Mouse (Mus musculus) lung, embryonic 15.5 days (tissue): ENCODE data around the gene Adprhl1. TPM values are rescaled to one million over a fixed set of nuclear protein-coding genes. Genes with fewer than 3 reads are reported as not detected.
A peak's percentile ranks its signal among the peaks of the same experiment; 100 is the strongest.

Experiments
- ATAC-seq: fragments of 200-750 bp; cut with Nextera tagmentation; 2 replicates; pipeline ENCODE4 v1.8.0; 2017; ENCODE audit warnings: moderate number of reproducible peaks, borderline replicate concordance; ENCODE audit not compliant: low FRiP score, low TSS enrichment; ENCODE audit errors: extremely low read depth
- H3K27ac ChIP-seq: fragments of 300-500 bp; sonication (generic); 2 replicates; pipeline ENCODE4 v1.5.1; 2015; ENCODE audit warnings: moderate library complexity, mild to moderate bottlenecking, inconsistent platforms
- H3K27me3 ChIP-seq: fragments of 300-500 bp; sonication (generic); 2 replicates; pipeline ENCODE4 v1.6.1; 2015; ENCODE audit warnings: inconsistent platforms
- H3K36me3 ChIP-seq: fragments of 300-500 bp; sonication (generic); 2 replicates; pipeline ENCODE4 v1.6.1; 2015; ENCODE audit warnings: inconsistent platforms
- H3K4me1 ChIP-seq: fragments of 300-500 bp; sonication (generic); 2 replicates; pipeline ENCODE4 v1.6.1; 2015; ENCODE audit warnings: inconsistent platforms
- H3K4me2 ChIP-seq: fragments of 300-500 bp; sonication (generic); 2 replicates; pipeline ENCODE4 v1.6.1; 2015; ENCODE audit warnings: inconsistent platforms, mild to moderate bottlenecking, moderate library complexity
- H3K4me3 ChIP-seq: fragments of 300-500 bp; sonication (generic); 2 replicates; pipeline ENCODE4 v1.5.1; 2015; ENCODE audit warnings: mild to moderate bottlenecking, inconsistent platforms
- H3K9ac ChIP-seq: fragments of 300-500 bp; sonication (generic); 2 replicates; pipeline ENCODE4 v1.6.1; 2015; ENCODE audit warnings: inconsistent platforms
- H3K9me3 ChIP-seq: fragments of 300-500 bp; sonication (generic); 2 replicates; pipeline ENCODE4 v1.6.1; 2016; ENCODE audit warnings: inconsistent platforms
- WGBS: fragments of 180-500 bp; shearing (Covaris S2); methylation state at CpG from one replicate; pipeline ENCODE4 v1.1.7; 2015; 5-methylcytosine and 5-hydroxymethylcytosine counted together
- polyA plus RNA-seq: library from polyadenylated mRNA; unstranded; fragments of >200 nt; fragmentation: Nextera tagmentation; extraction: Ambion mirVana; gene quantifications from 2 replicates; pipeline ENCODE4 v1.2.1, GENCODE M21; 2015

The Adprhl1 gene
- polyA plus RNA-seq, 1 experiment from 2014 or later = 6.0 TPM

DNA sequence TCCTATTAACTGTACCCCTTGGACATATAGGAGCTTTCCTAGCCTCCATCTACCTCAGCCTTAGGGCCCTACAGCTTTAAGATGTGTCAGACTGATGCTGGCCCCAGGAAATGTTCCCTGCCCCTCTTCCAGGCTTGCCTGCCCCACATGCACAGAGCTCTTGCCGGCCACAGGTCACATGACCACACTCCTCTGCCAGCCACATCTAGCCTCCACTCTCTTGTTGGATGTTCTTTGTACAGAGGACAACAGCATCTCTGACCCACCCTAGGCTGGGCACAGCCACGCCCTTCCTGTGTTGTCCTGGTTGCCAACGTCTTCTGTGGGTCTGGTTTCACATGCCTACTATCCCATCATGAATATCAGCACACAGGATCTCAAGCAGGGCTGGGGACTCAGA is 26.8 kb downstream of the Adprhl1 start:
- WGBS = 49% methylated on average over 3 of the region's 3 CpGs
- no peaks in the 10 kb centered on the region for H3K36me3 ChIP-seq
- no peaks in the 10 kb centered on the region for H3K9me3 ChIP-seq
- no peaks in the 10 kb centered on the region for H3K27me3 ChIP-seq
- no peak for ATAC-seq
- H3K27ac ChIP-seq = no peak overlapping the region
- H3K9ac ChIP-seq = no peak overlapping the region
- no peaks in the 10 kb centered on the region for H3K4me1 ChIP-seq
- H3K4me2 ChIP-seq = no peak overlapping the region
- H3K4me3 ChIP-seq = no peak overlapping the region

DNA sequence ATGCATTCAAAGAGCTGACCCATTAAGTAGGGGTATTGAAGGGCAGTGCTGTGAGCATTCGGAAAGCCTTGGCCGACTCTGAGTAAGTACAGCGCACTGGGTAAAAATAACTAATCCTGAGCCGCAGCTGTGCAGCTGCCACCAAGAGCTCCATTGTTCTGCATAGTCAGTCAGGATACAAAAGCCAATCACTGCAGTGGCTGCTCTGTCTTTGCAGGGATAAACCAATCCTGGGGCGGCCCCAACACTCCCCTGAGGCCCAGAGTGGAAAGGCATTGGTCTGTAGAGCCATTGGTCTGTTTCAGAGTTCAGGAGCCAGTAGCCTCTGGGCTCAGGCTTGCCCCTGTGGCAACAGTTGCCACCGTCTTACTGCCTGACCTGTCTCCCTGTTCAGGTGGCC is 27.7 kb downstream of the Adprhl1 start:
- H3K27ac ChIP-seq = no peak overlapping the region

DNA sequence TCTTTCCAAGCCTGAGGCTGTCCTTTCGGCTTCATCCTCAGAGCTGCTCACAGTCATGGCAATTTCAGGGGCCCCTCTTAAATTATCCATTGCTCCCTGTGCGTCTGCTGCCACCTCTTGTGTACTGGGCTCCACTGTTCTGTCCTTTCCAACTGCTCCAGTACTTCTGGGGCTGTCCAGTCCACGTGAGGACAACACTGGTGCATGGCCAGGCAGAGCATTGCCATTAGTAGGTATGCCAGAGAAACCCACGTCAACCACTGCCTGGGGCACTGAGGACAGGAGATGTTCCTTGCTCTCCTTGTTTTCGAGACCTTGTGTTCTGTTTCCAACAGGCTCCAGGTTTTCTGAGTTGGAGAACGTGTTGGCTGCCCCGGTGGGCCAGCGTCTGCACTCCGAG is 29.5 kb downstream of the Adprhl1 start:
- Histone ChIP-seq H3K4me1 (no peaks in the 10 kb centered on the region), H3K4me3 (no peak overlapping the region), H3K9ac (no peak overlapping the region), H3K27ac (no peak overlapping the region), H3K27me3 (no peaks in the 10 kb centered on the region), H3K4me2 (no peak overlapping the region), H3K9me3 (no peaks in the 10 kb centered on the region), H3K36me3 (no peaks in the 10 kb centered on the region)
- 76% methylated on average over 9 of the region's 9 CpGs for WGBS
- ATAC-seq = no peak

More for the DNA sequence above, 27.7 kb downstream of the Adprhl1 start:
- no peak overlapping the region for H3K4me3 ChIP-seq
- no peaks in the 10 kb centered on the region for H3K9me3 ChIP-seq
- no peaks in the 10 kb centered on the region for H3K4me1 ChIP-seq
- 70% methylated on average over 6 of the region's 6 CpGs for WGBS
- no peak overlapping the region for H3K4me2 ChIP-seq
- ATAC-seq = no peak
- H3K36me3 ChIP-seq = no peaks in the 10 kb centered on the region
- no peaks in the 10 kb centered on the region for H3K27me3 ChIP-seq
- H3K9ac ChIP-seq = no peak overlapping the region

DNA sequence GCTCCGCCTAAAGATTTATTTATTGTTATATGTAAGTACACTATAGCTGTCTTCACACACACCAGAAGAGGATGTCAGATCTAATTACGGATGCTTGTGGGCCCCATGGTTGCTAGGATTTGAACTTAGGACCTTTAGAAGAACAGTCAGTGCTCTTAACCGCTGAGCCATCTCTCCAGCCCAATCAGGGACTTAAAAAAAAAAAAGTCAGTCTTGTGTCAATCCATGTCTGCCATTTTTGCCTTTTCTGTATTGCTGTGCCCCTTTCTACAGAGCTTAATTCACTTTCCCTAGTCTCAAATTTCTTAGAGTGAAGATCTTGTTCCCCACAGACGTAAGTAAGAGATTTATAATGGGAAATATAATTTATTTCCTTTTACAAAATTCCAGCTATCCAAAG is 35.5 kb downstream of the Adprhl1 start:
- H3K4me1 ChIP-seq = peaks cover 4% of the 10 kb centered on the region
- no peak overlapping the region for H3K27ac ChIP-seq
- no peak overlapping the region for H3K4me2 ChIP-seq
- H3K36me3 ChIP-seq = no peaks in the 10 kb centered on the region
- 73% methylated on average over 4 of the region's 4 CpGs for WGBS
- H3K9ac ChIP-seq = no peak overlapping the region
- H3K27me3 ChIP-seq = no peaks in the 10 kb centered on the region
- H3K4me3 ChIP-seq = no peak overlapping the region
- ATAC-seq = no peak
- no peaks in the 10 kb centered on the region for H3K9me3 ChIP-seq

DNA sequence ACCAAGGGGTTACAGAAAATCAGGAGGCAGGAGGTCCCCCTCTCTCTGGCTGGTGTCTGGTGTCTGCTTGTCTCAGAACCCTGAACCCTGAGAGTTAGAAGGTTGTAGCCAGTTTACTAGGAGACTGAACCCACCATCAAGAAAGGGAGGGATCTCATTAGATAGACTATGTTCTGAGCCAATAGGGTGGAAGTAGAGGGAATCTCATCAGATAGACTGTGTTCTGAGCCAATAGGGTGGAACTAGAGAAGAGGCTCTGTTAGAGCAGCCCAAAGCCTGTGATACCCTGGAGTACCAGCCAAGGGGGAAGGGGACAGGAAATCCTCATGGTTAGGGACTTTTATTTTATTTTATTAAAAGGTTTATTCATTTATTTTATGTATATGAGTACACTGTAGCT is 36.0 kb downstream of the Adprhl1 start:
- peaks cover 8% of the 10 kb centered on the region for H3K4me1 ChIP-seq
- no peak overlapping the region for H3K9ac ChIP-seq
- H3K4me3 ChIP-seq = no peak overlapping the region
- H3K27me3 ChIP-seq = no peaks in the 10 kb centered on the region
- ATAC-seq = no peak
- no peak overlapping the region for H3K27ac ChIP-seq
- no peak overlapping the region for H3K4me2 ChIP-seq
- no peaks in the 10 kb centered on the region for H3K36me3 ChIP-seq
- no peaks in the 10 kb centered on the region for H3K9me3 ChIP-seq

DNA sequence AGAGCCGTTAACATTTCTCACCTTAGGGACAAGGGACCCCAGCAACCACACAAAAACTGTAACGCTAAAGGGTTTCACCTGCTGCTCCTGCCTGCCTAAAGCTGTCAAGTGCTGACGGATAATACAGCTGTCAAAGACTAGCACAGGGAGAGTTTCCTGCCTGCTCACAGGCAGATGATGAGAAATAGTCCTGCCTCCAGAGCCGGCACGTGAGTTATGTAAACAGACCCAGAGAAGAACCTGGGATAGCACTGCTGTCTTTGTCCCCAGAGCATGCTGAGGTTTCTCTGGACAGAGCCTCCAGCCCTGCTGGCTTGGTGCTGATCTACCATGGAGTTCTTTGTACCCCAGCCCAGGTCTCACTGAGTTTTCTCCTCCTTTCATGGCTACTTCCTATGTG is 36.9 kb downstream of the Adprhl1 start:
- no peaks in the 10 kb centered on the region for H3K27me3 ChIP-seq
- no peak overlapping the region for H3K9ac ChIP-seq
- H3K4me1 ChIP-seq = peaks cover 9% of the 10 kb centered on the region
- ATAC-seq = no peak
- no peak overlapping the region for H3K4me3 ChIP-seq
- H3K9me3 ChIP-seq = no peaks in the 10 kb centered on the region
- WGBS = 11% methylated on average over 5 of the region's 5 CpGs
- no peak overlapping the region for H3K4me2 ChIP-seq
- no peaks in the 10 kb centered on the region for H3K36me3 ChIP-seq
- H3K27ac ChIP-seq = no peak overlapping the region

DNA sequence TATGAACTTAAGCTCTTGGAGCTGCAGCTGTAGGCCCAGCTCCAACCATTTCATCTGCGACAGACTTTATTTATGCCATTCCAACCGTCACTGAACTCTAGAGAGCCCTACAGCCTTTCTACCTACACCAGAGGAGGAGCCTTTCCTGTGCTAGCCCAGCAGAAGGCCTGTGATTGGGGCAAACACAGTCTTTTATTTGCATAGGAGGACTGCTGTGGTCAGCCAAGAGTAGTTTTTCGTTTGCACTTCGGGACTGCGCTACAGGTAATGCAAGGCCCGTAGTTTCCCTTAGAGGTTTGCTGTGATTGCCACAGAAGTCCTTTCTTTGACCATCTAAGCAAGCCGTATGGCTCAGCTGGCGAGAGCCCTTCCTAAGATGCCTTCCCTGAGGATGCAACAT is 37.6 kb downstream of the Adprhl1 start:
- ATAC-seq = no peak
- Histone ChIP-seq H3K9ac (no peak overlapping the region), H3K27ac (no peak overlapping the region), H3K9me3 (no peaks in the 10 kb centered on the region), H3K27me3 (no peaks in the 10 kb centered on the region), H3K4me2 (no peak overlapping the region), H3K4me3 (no peak overlapping the region), H3K36me3 (no peaks in the 10 kb centered on the region), H3K4me1 (peaks cover 9% of the 10 kb centered on the region)
- 48% methylated on average over 8 of the region's 8 CpGs for WGBS

DNA sequence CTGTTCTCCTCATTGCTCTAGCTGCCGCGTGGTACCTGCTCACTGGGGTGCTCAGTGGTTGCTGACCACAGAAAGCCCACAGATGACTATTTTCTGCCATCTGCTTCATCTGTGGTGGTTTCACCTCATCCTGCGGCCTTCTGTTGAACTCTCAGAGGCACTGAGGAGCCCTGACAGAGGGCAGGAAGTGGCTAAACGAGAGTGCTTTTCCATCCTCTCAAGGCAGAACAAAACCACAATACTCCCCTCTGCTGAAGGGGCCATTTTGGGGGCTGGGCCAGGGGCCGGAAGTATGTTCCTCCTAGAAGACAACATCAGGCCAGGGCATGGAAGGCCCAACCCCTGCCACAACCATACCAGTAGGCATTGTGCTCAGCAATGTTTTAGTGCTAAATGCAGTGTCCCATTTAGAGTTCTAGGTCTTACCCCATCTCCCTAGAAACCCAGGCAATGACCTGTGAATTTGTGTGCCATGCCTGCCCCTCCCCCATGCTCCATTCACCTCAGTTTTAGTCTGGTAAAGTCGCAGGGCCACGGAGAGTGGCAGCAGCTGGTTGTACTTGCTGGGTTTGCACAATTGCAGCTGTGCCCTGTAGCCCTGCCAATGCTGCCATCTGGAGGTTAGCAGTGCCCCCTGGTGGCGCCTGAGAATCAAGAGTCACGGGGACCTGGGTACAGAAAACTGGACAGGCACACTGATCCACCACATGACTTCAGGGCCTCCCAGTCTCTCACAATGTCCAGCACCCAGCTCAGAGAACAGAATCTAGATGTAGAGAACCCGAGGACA is 40.3 kb downstream of the Adprhl1 start:
- Histone ChIP-seq H3K4me3 (no peak overlapping the region), H3K9ac (no peak overlapping the region), H3K9me3 (no peaks in the 10 kb centered on the region), H3K36me3 (no peaks in the 10 kb centered on the region), H3K27me3 (no peaks in the 10 kb centered on the region), H3K4me2 (peak overlapping the region; percentile 27; the same call in 1 of the 2 replicates), H3K4me1 (peaks cover 14% of the 10 kb centered on the region), H3K27ac (no peak overlapping the region)
- peak; percentile 48; the same call in 1 of the 2 replicates for ATAC-seq
- WGBS = 21% methylated on average over 10 of the region's 10 CpGs

DNA sequence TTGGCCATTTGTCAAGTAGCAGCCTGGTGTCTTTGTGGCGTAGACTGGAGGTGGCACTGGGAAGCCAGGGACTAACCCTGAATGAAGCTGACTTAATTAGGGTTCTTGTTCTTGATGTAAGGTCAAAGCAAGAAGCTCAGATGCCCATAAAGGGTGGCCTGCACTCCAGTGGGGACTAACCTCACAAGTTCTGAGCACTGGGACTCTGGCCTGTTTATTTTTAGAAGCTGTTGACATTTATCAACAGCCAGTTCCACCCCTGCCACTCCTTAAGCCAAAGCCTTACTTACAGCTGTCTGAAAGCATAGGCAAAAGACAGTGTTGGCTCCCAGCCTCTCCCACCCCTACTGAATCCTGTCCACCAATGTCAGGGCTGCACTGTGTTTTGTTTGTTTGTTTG is 44.2 kb downstream of the Adprhl1 start:
- ATAC-seq = peak; percentile 41; the same call in 1 of the 2 replicates
- H3K27me3 ChIP-seq = no peaks in the 10 kb centered on the region
- 33% methylated on average over 1 of the region's 1 CpGs for WGBS
- H3K4me2 ChIP-seq = no peak overlapping the region
- H3K9me3 ChIP-seq = no peaks in the 10 kb centered on the region
- H3K4me3 ChIP-seq = no peak overlapping the region
- H3K27ac ChIP-seq = no peak overlapping the region
- no peaks in the 10 kb centered on the region for H3K36me3 ChIP-seq
- H3K4me1 ChIP-seq = peaks cover 18% of the 10 kb centered on the region
- no peak overlapping the region for H3K9ac ChIP-seq

DNA sequence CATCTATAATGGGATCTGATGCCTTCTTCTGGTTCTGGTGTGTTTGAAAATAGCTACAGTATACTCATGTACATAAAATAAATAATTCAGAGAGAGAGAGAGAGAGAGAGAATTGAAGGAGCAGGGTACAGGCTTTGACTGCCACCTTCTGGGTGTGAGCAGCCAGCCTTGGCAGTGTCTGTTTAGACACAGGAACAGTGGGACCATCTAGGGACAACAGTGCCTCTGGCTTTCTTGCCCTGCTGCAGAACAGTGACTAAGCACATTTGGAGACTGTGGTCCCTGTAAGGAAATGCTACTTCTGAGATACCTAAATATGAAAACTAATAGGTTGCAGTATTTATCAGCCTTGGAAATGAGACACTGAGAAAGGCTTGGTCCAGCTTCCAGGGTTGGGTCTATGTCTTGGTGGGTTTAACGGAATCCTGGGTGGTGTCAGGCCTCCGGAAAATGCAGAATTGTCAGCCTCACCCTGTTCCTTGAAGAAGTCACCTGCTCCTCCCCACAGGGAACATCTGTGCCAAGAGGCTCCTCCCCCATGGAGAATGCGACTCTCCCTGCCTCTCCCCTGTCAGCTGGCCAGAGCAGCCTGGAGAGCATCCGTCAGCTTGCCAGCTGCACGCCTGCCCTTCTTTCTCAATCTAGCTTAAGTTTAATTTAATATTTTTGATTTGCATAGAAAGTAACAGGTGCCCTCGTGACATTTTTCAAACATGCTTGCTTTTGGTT is 45.2 kb downstream of the Adprhl1 start:
- ATAC-seq = no peak
- no peak overlapping the region for H3K4me3 ChIP-seq
- H3K36me3 ChIP-seq = no peaks in the 10 kb centered on the region
- no peak overlapping the region for H3K4me2 ChIP-seq
- no peak overlapping the region for H3K27ac ChIP-seq
- H3K4me1 ChIP-seq = peaks cover 23% of the 10 kb centered on the region
- no peaks in the 10 kb centered on the region for H3K9me3 ChIP-seq
- no peak overlapping the region for H3K9ac ChIP-seq
- WGBS = 31% methylated on average over 6 of the region's 6 CpGs
- H3K27me3 ChIP-seq = no peaks in the 10 kb centered on the region

DNA sequence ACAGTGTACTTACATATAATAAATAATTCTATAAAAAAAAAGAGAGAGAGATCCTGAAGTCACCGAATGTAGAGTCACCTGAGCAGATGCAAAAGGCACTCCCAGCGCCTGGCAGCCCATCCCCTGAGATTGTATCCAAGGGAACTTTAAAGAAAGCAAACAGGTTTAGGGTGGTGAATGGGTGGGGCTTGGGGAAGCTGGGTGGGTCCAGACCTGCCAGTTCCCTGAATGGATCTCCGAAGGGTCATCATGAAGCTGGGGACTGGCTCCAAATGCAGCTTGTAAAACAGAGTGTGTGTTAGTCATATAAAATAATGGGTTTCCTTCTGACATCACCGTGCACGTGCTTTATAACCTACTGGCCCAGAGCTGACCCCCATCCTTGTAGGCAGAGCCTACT is 47.7 kb downstream of the Adprhl1 start:
- H3K4me1 ChIP-seq = peaks cover 14% of the 10 kb centered on the region; the same call in 1 of the 2 replicates
- no peak overlapping the region for H3K9ac ChIP-seq
- no peak overlapping the region for H3K4me2 ChIP-seq
- H3K9me3 ChIP-seq = no peaks in the 10 kb centered on the region
- WGBS = 28% methylated on average over 5 of the region's 5 CpGs
- no peak overlapping the region for H3K4me3 ChIP-seq
- ATAC-seq = no peak
- H3K27me3 ChIP-seq = peaks cover 19% of the 10 kb centered on the region
- no peak overlapping the region for H3K27ac ChIP-seq
- H3K36me3 ChIP-seq = no peaks in the 10 kb centered on the region

DNA sequence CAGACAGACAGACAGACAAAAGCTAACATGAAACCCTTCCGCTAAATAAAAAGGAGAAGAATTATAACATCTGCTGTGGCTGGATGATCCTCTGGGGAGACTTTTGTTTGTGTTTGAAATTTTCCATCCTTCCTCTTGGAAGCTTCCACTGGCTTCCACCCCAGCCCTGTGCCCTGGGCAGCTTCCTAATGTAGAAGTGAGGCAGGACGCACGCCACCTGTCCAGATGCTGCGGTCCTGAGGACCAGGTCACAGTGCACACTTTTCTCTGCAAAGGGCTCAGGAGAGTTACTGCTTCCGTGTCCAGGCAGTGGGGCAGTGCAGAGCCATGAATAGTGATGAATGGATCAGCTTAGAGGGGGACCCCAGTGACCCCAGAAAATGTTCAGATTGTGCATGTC is 48.7 kb downstream of the Adprhl1 start:
- Histone ChIP-seq H3K4me1 (peaks cover 14% of the 10 kb centered on the region; the same call in 1 of the 2 replicates), H3K36me3 (no peaks in the 10 kb centered on the region), H3K4me3 (no peak overlapping the region), H3K27me3 (peaks cover 29% of the 10 kb centered on the region), H3K9me3 (no peaks in the 10 kb centered on the region), H3K4me2 (no peak overlapping the region), H3K27ac (no peak overlapping the region), H3K9ac (no peak overlapping the region)
- WGBS = 57% methylated on average over 5 of the region's 5 CpGs
- ATAC-seq = no peak
